8 mouse cellular contexts compared by ENCODE assay signal in the genomic region with DNA sequence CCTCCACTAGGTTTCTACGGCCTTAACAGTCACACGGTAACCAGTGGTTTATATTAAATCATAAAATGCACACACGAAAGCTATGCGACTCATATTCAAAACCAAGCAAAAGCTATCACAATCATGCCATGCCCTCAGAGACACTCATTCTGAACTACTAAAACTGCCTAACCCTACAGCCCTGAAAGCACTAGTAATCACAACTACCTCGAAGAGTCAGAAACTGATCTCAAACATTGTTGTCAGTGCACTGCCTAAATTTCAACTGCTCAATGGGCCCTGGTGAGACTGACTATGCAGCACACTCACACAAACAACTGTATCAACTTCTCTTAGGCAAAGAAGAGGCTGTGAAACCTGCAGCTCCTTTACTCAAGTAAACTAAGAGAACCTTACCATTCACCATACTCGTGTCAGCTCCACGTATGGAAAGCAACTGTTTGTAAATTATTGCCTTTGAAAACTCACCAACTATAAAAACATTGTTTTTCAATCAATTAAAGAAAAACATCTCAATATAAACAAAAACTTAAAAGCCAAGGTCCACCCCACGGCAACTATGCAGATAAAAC. TPM values are rescaled to one million over a fixed set of nuclear protein-coding genes. Genes with fewer than 3 reads are reported as not detected.
A peak's percentile ranks its signal among the peaks of the same experiment; 100 is the strongest.
DNase-seq lines count a peak whose midpoint lies in the region; ATAC-seq and TF ChIP-seq lines count a peak whose summit lies in the region.

No protein-coding gene starts in this region.

- DNase-seq in cerebellum, adult 9-10 months: peak; percentile 33
- DNase-seq in cerebellum, adult 11-12 months: no peak
- DNase-seq in CH12.LX (ENCODE audit: extremely low read depth): peak; percentile 28
- DNase-seq in midbrain, embryonic 14.5 days: peak; percentile 17
- no peak for DNase-seq in layer of hippocampus, postnatal 36 days

- dilution Hi-C loops in CH12.LX (cut with MboI; ENCODE audit: extremely low pct_ligation_motif_present, extremely low pct_unique_long_range_greater_than_20kb, low sequenced_read_pairs): no loop called here

- no peak overlapping the region; the same call in 1 of the 2 replicates for H3K27ac ChIP-seq in CH12.LX (ENCODE audit: insufficient read depth, low read depth)
- peak overlapping the region; percentile 93 for H3K27ac ChIP-seq in embryonic fibroblast, embryonic 13.5 days (ENCODE audit: insufficient read depth, low read length)
- H3K27ac ChIP-seq in intestine, embryonic 16.5 days (ENCODE audit: low read length): peak overlapping the region; percentile 37; the same call in 1 of the 2 replicates
- H3K27ac ChIP-seq in midbrain, embryonic 14.5 days (replicated peaks; ENCODE audit: low read depth, low read length): peak overlapping the region; percentile 100; the same call in 1 of the 2 replicates

- no peak for TF ChIP-seq EP300 in CH12.LX (IDR thresholded peaks at IDR 0.05; ENCODE audit: low read length)

- H3K9ac ChIP-seq in CH12.LX (ENCODE audit: insufficient read depth, low read depth): peak overlapping the region; percentile 38
- H3K9ac ChIP-seq in intestine, embryonic 16.5 days (ENCODE audit: low read depth, low read length): peak overlapping the region; percentile 97
- H3K9ac ChIP-seq in midbrain, embryonic 14.5 days (replicated peaks; ENCODE audit: low read length): peak overlapping the region; percentile 98

- peaks cover 3 to 12% of the 10 kb centered on the region in 2 experiments for H3K36me3 ChIP-seq in CH12.LX (replicated peaks in 1 of 2; ENCODE audit: control insufficient read depth in 1 of 2, insufficient read depth in 1 of 2, low read length in 1 of 2)
- no peaks in the 10 kb centered on the region for H3K36me3 ChIP-seq in intestine, embryonic 16.5 days (ENCODE audit: control insufficient read depth, insufficient read depth, low read length)
- no peaks in the 10 kb centered on the region for H3K36me3 ChIP-seq in midbrain, embryonic 14.5 days (ENCODE audit: control insufficient read depth, insufficient read depth, low read length)

- H3K27me3 ChIP-seq in CH12.LX (replicated peaks): no peaks in the 10 kb centered on the region
- H3K27me3 ChIP-seq in intestine, embryonic 16.5 days (replicated peaks; ENCODE audit: control insufficient read depth, insufficient read depth, low read length): no peaks in the 10 kb centered on the region
- H3K27me3 ChIP-seq in midbrain, embryonic 14.5 days (ENCODE audit: control insufficient read depth, insufficient read depth, low read length): no peaks in the 10 kb centered on the region

- TF ChIP-seq RAD21 in CH12.LX (IDR thresholded peaks at IDR 0.05; ENCODE audit: low read depth, low read length): no peak

- TF ChIP-seq CTCF in CH12.LX (conservative IDR thresholded peaks at IDR 0.05 in 1 of 2, IDR thresholded peaks at IDR 0.05 in 1 of 2; ENCODE audit: low read depth in 2 of 2, low read length in 2 of 2): no peak
- no peak for TF ChIP-seq CTCF in embryonic fibroblast, embryonic 13.5 days (IDR thresholded peaks at IDR 0.05; ENCODE audit: borderline replicate concordance, insufficient read depth, low read length)

- 12% methylated on average over 8 of the region's 8 CpGs for WGBS in intestine, embryonic 16.5 days
- 25% methylated on average over 8 of the region's 8 CpGs for WGBS in midbrain, embryonic 14.5 days

- peak overlapping the region; percentile 53 to 79 (median 77) for H3K4me3 ChIP-seq in CH12.LX (replicated peaks in 1 of 3; ENCODE audit: low read depth in 2 of 3, low read length in 2 of 3, poor library complexity in 1 of 3)
- H3K4me3 ChIP-seq in embryonic fibroblast, embryonic 13.5 days (ENCODE audit: insufficient read depth, low read length): peak overlapping the region; percentile 99
- H3K4me3 ChIP-seq in intestine, embryonic 16.5 days (ENCODE audit: low read length): peak overlapping the region; percentile 93
- H3K4me3 ChIP-seq in midbrain, embryonic 14.5 days (replicated peaks; ENCODE audit: low read depth, low read length): peak overlapping the region; percentile 93

- TF ChIP-seq POLR2A in CH12.LX (IDR thresholded peaks at IDR 0.05; ENCODE audit: low read depth, low read length): no peak
- TF ChIP-seq POLR2A in embryonic fibroblast, embryonic 13.5 days (IDR thresholded peaks at IDR 0.05; ENCODE audit: low read depth, low read length): peak; percentile 22; the same call in 1 of the 2 replicates

- no peaks in the 10 kb centered on the region for H3K9me3 ChIP-seq in CH12.LX (replicated peaks; ENCODE audit: low read length)
- no peaks in the 10 kb centered on the region for H3K9me3 ChIP-seq in intestine, embryonic 16.5 days (ENCODE audit: control insufficient read depth, low read length)
- H3K9me3 ChIP-seq in midbrain, embryonic 14.5 days (ENCODE audit: control insufficient read depth, low read length): no peaks in the 10 kb centered on the region

- in situ Hi-C loops in CH12.LX (cut with MboI; ENCODE audit: low pct_ligation_motif_present, low pct_unique_long_range_greater_than_20kb, low sequenced_read_pairs): loop anchor here (10.0 kb wide), 1 partner anchor 141 kb away; no protein-coding TSS in a partner anchor

- no peak for ATAC-seq in intestine, embryonic 16.5 days
- ATAC-seq in midbrain, embryonic 14.5 days (ENCODE audit: low FRiP score, low TSS enrichment): no peak
- ATAC-seq in activated CD4-positive, CD25-positive, alpha-beta regulatory T cell, adult 4 months: no peak

- peaks cover 46% of the 10 kb centered on the region for H3K79me2 ChIP-seq in CH12.LX (replicated peaks; ENCODE audit: control insufficient read depth, extremely low read depth, insufficient read depth, poor library complexity, severe bottlenecking)

- H3K4me1 ChIP-seq in CH12.LX (ENCODE audit: control insufficient read depth in 1 of 2, insufficient read depth in 2 of 2): peaks cover 0 to 29% of the 10 kb centered on the region in 2 experiments; a peak in 2 of 4 replicates
- peaks cover 2% of the 10 kb centered on the region for H3K4me1 ChIP-seq in embryonic fibroblast, embryonic 13.5 days (ENCODE audit: control insufficient read depth, insufficient read depth, low read length)
- H3K4me1 ChIP-seq in intestine, embryonic 16.5 days (ENCODE audit: control insufficient read depth, insufficient read depth, low read length): peaks cover 7% of the 10 kb centered on the region; the same call in 1 of the 2 replicates
- peaks cover 17% of the 10 kb centered on the region for H3K4me1 ChIP-seq in midbrain, embryonic 14.5 days (ENCODE audit: control insufficient read depth, insufficient read depth, low read length)

- peak overlapping the region; percentile 58 for H3K4me2 ChIP-seq in CH12.LX (ENCODE audit: insufficient read depth, low read depth, poor library complexity, severe bottlenecking)
- H3K4me2 ChIP-seq in intestine, embryonic 16.5 days (ENCODE audit: low read depth, low read length): peak overlapping the region; percentile 81
- peak overlapping the region; percentile 92 for H3K4me2 ChIP-seq in midbrain, embryonic 14.5 days (ENCODE audit: low read length)

TF ChIP-seq in CH12.LX, 34 proteins besides CTCF, POLR2A, EP300 and RAD21:
- no peak for TF ChIP-seq MEF2A (IDR thresholded peaks at IDR 0.05; ENCODE audit: borderline replicate concordance, low read depth, low read length)
- TF ChIP-seq HCFC1 (IDR thresholded peaks at IDR 0.05; ENCODE audit: low read depth, low read length): no peak
- TF ChIP-seq ZMIZ1 (IDR thresholded peaks at IDR 0.05; ENCODE audit: low read depth, low read length): no peak
- no peak for TF ChIP-seq CHD2 (IDR thresholded peaks at IDR 0.05; ENCODE audit: low read length)
- TF ChIP-seq BHLHE40 (IDR thresholded peaks at IDR 0.05; ENCODE audit: low read depth, low read length): no peak
- TF ChIP-seq NELFE (IDR thresholded peaks at IDR 0.05; ENCODE audit: low read depth, low read length): no peak
- no peak for TF ChIP-seq MXI1 (IDR thresholded peaks at IDR 0.05; ENCODE audit: low read depth, low read length)
- no peak for TF ChIP-seq NRF1 (IDR thresholded peaks at IDR 0.05; ENCODE audit: low read depth, low read length)
- no peak for TF ChIP-seq ZNF384 (IDR thresholded peaks at IDR 0.05; ENCODE audit: low read depth, low read length)
- no peak for TF ChIP-seq GABPA (IDR thresholded peaks at IDR 0.05; ENCODE audit: insufficient replicate concordance, low read depth, low read length)
- no peak for TF ChIP-seq E2F4 (IDR thresholded peaks at IDR 0.05; ENCODE audit: insufficient replicate concordance, low read depth, low read length)
- TF ChIP-seq UBTF (IDR thresholded peaks at IDR 0.05; ENCODE audit: low read depth, low read length): no peak
- no peak for TF ChIP-seq IRF4 (IDR thresholded peaks at IDR 0.05; ENCODE audit: low read depth, low read length)
- no peak for TF ChIP-seq RCOR1 (conservative IDR thresholded peaks at IDR 0.05; ENCODE audit: low read depth, low read length)
- TF ChIP-seq ZKSCAN1 (IDR thresholded peaks at IDR 0.05; ENCODE audit: borderline replicate concordance, low read depth, low read length): no peak
- TF ChIP-seq POLR2AphosphoS2 (IDR thresholded peaks at IDR 0.05; ENCODE audit: low read depth, low read length): no peak
- TF ChIP-seq TBP (conservative IDR thresholded peaks at IDR 0.05; ENCODE audit: low read depth, low read length): no peak
- no peak for TF ChIP-seq ETS1 (conservative IDR thresholded peaks at IDR 0.05; ENCODE audit: low read depth, low read length)
- TF ChIP-seq ELF1 (IDR thresholded peaks at IDR 0.05; ENCODE audit: low read depth, low read length): no peak
- no peak for TF ChIP-seq USF1 (IDR thresholded peaks at IDR 0.05; ENCODE audit: low read depth, low read length)

RNA-seq across cellular contexts. Expression of a gene that starts 1.9 kb away (rescaled TPM):
- total RNA-seq in CH12.LX (2012; rRNA removed) (28.8 and 32.7 TPM in 2 replicates), CH12.LX (2014; rRNA removed) (29.8 and 36.9 TPM in 2 replicates)
- 24.1 and 24.3 TPM in 2 replicates for polyA plus RNA-seq in CH12.LX (2012; ENCODE audit: insufficient read length, low read depth)
- 51.2 and 66.6 TPM in 2 replicates for polyA plus RNA-seq in embryonic fibroblast, embryonic 13.5 days (2011; ENCODE audit: insufficient read length, low read depth, missing spikeins)
- polyA plus RNA-seq in intestine, embryonic 16.5 days (2015; fragmentation: Nextera tagmentation; extraction: Ambion mirVana): 43.4 and 46.5 TPM in 2 replicates
- polyA plus RNA-seq in midbrain, embryonic 14.5 days (2014; fragmentation: Nextera tagmentation; extraction: Ambion mirVana): 92.3 and 122 TPM in 2 replicates
- total RNA-seq in layer of hippocampus, postnatal 36 days (2021): 10 to 100 TPM; 72.8 to 81.1 TPM
- polyA plus RNA-seq in activated CD4-positive, CD25-positive, alpha-beta regulatory T cell, adult 4 months (2017; shearing (Covaris generic)): 10 to 100 TPM; 72.1 to 76.6 TPM

Comparison
In these comparisons a context has a peak if more than half of its experiments do, and no peak if none do; other contexts are left out.
1. DNase-seq: peak in cerebellum, adult 9-10 months (single experiment), CH12.LX (single experiment) and midbrain, embryonic 14.5 days (single experiment); none in cerebellum, adult 11-12 months (single experiment) and layer of hippocampus, postnatal 36 days (0 of 2).
2. H3K9ac ChIP-seq: peak in every context shown above with its lines; median percentile 98 in midbrain, embryonic 14.5 days; 97 in intestine, embryonic 16.5 days; 38 in CH12.LX.
3. Peak in every context shown above with its lines, with median percentiles within 50 percentile points of each other: H3K4me2 ChIP-seq and H3K4me3 ChIP-seq.